Mouse (Mus musculus): Measurements from ENCODE around the gene Gtsf1l. TPM values are rescaled to one million over a fixed set of nuclear protein-coding genes. Genes with fewer than 3 reads are reported as not detected.
"Not testable (repeated sequence)": the region's sequence is repeated elsewhere in the genome, so short reads cannot be mapped to it uniquely, and the experiment has no call there.

The Gtsf1l gene
- polyA plus RNA-seq, 1 experiment from 2014 or later: not detected

DNA sequence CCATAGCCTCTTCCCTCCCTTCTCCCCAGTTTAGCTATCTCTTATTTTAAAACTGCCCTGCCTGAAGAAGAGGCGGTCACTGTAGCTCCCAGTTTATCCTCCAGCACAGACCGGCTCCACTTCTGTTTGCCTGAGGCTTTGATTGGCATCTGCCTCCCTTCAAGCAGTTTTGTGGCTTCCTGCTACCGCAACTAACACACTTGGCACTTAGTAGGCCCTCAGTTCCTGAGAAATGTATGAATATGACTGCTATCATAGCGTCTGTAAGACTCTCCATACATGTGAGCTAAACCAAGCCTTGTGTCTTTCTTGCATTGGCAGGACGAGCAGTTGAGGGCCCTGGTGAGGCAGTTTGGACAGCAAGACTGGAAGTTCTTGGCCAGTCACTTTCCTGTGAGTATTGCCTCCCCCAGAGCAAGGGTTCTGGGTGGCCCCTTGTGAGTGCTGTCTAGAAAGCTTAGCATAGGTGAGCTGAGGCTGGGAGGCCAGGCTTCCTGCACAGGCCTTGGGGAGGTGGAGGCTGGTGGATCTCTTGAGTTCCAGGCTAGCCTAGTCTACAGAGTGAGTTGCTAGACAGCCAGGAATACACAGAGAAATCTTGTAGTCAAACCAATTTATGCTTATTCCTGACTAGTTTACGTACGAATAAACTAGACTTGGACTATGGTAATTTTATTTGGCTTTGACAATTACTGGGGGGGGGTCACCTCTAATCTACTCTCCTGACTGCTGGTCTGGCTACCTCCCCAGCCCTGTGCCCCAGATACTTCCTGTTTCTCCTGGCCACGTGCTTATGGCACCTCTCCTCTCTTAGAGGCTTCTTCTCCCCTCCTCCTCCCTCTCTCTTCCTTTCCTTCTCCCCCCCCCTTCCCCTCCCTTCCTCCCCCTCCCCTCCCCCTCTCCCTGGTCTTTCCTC, 26.2 kb downstream of the Gtsf1l start:
- no peak overlapping the region for H3K4me2 ChIP-seq (ENCODE audit: low read length)
- H3K27me3 ChIP-seq (ENCODE audit: control insufficient read depth, insufficient read depth, low read depth, low read length): no peaks in the 10 kb centered on the region
- H3K27ac ChIP-seq (ENCODE audit: low read length): no peak overlapping the region
- no peaks in the 10 kb centered on the region for H3K9me3 ChIP-seq (replicated peaks; ENCODE audit: control insufficient read depth, low read length, poor library complexity, severe bottlenecking)
- H3K4me3 ChIP-seq (ENCODE audit: low read depth, low read length): no peak overlapping the region
- ATAC-seq: no peak
- WGBS: 82% methylated on average over 8 of the region's 8 CpGs
- H3K9ac ChIP-seq (ENCODE audit: low read depth, low read length): no peak overlapping the region
- no peaks in the 10 kb centered on the region for H3K4me1 ChIP-seq (ENCODE audit: control insufficient read depth, insufficient read depth, low read length)
- H3K36me3 ChIP-seq (ENCODE audit: control insufficient read depth, insufficient read depth, low read length): no peaks in the 10 kb centered on the region

- Histone ChIP-seq H3K27ac (ENCODE audit: low read length) (no peak overlapping the region), H3K36me3 (ENCODE audit: control insufficient read depth, insufficient read depth, low read length) (no peaks in the 10 kb centered on the region), H3K4me3 (ENCODE audit: low read depth, low read length) (no peak overlapping the region), H3K9ac (ENCODE audit: low read depth, low read length) (no peak overlapping the region), H3K4me1 (ENCODE audit: control insufficient read depth, insufficient read depth, low read length) (no peaks in the 10 kb centered on the region), H3K4me2 (ENCODE audit: low read length) (no peak overlapping the region), H3K9me3 (replicated peaks; ENCODE audit: control insufficient read depth, low read length, poor library complexity, severe bottlenecking) (no peaks in the 10 kb centered on the region), H3K27me3 (ENCODE audit: control insufficient read depth, insufficient read depth, low read depth, low read length) (no peaks in the 10 kb centered on the region)
- 80% methylated on average over 6 of the region's 6 CpGs for WGBS
- ATAC-seq: no peak
These were observed 27.0 kb downstream of the Gtsf1l start for GRCm38 (mm10) chr2:163060630-163061029.

DNA sequence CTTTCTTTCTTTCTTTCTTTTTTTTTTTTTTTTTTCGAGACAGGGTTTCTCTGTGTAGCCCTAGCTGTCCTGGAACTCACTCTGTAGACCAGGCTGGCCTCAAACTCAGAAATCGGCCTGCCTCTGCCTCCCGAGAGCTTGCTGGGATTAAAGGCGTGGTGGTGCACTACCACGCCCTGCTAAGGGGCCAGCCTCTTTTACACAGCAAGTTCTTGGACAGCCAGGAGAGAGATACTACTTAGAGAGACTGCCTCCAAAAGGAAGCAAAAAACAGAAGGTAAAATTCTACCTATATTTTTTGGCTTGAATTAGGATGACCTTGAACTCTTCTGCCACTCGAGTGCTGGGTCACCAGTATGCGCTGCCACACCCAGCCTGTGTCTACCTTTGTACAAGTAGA, 28.7 kb downstream of the Gtsf1l start:
- H3K4me2 ChIP-seq (ENCODE audit: low read length); H3K9ac ChIP-seq (ENCODE audit: low read depth, low read length); H3K27me3 ChIP-seq (ENCODE audit: control insufficient read depth, insufficient read depth, low read depth, low read length); H3K27ac ChIP-seq (ENCODE audit: low read length); H3K4me3 ChIP-seq (ENCODE audit: low read depth, low read length); ATAC-seq; H3K9me3 ChIP-seq (replicated peaks; ENCODE audit: control insufficient read depth, low read length, poor library complexity, severe bottlenecking); H3K4me1 ChIP-seq (ENCODE audit: control insufficient read depth, insufficient read depth, low read length); H3K36me3 ChIP-seq (ENCODE audit: control insufficient read depth, insufficient read depth, low read length): not testable (repeated sequence)
- WGBS: 94% methylated on average over 6 of the region's 7 CpGs

GRCm38 (mm10) chr2:163056584-163056983, 31.1 kb downstream of the Gtsf1l start:
- Histone ChIP-seq H3K4me3 (ENCODE audit: low read depth, low read length) (no peak overlapping the region), H3K4me1 (ENCODE audit: control insufficient read depth, insufficient read depth, low read length) (peaks cover 15% of the 10 kb centered on the region), H3K36me3 (ENCODE audit: control insufficient read depth, insufficient read depth, low read length) (no peaks in the 10 kb centered on the region), H3K27ac (ENCODE audit: low read length) (no peak overlapping the region), H3K9me3 (replicated peaks; ENCODE audit: control insufficient read depth, low read length, poor library complexity, severe bottlenecking) (no peaks in the 10 kb centered on the region), H3K4me2 (ENCODE audit: low read length) (no peak overlapping the region), H3K27me3 (ENCODE audit: control insufficient read depth, insufficient read depth, low read depth, low read length) (peaks cover 6% of the 10 kb centered on the region), H3K9ac (ENCODE audit: low read depth, low read length) (no peak overlapping the region)
- WGBS: 82% methylated on average over 9 of the region's 9 CpGs
- ATAC-seq: no peak

DNA sequence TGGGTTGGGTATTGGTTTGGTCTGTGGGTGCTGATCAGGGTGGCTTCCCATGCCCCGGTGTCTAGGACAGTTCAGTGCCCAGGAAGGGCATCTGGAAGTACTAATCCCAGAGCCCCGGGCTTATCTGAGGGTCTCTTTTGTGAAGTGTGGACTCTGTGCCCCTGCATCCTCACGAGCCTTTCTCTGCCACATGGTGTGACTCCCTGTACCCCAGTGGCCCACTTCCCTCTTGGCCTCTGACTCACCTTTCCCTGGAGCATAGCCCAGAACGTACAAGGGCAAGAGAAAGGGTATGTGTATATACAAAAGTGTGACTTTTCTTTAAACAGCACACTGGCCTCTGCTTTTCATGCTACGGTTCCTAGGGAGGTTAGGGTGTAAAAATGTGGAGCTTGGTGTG, 31.9 kb downstream of the Gtsf1l start:
- 28% methylated on average over 5 of the region's 5 CpGs for WGBS
- H3K27me3 ChIP-seq (ENCODE audit: control insufficient read depth, insufficient read depth, low read depth, low read length): peaks cover 6% of the 10 kb centered on the region
- H3K4me3 ChIP-seq (ENCODE audit: low read depth, low read length): no peak overlapping the region
- no peaks in the 10 kb centered on the region for H3K36me3 ChIP-seq (ENCODE audit: control insufficient read depth, insufficient read depth, low read length)
- H3K4me1 ChIP-seq (ENCODE audit: control insufficient read depth, insufficient read depth, low read length): peaks cover 15% of the 10 kb centered on the region
- H3K9ac ChIP-seq (ENCODE audit: low read depth, low read length): no peak overlapping the region
- ATAC-seq: no peak
- H3K9me3 ChIP-seq (replicated peaks; ENCODE audit: control insufficient read depth, low read length, poor library complexity, severe bottlenecking): no peaks in the 10 kb centered on the region
- H3K27ac ChIP-seq (ENCODE audit: low read length): no peak overlapping the region
- H3K4me2 ChIP-seq (ENCODE audit: low read length): peak overlapping the region; percentile 100; the same call in 1 of the 2 replicates

DNA sequence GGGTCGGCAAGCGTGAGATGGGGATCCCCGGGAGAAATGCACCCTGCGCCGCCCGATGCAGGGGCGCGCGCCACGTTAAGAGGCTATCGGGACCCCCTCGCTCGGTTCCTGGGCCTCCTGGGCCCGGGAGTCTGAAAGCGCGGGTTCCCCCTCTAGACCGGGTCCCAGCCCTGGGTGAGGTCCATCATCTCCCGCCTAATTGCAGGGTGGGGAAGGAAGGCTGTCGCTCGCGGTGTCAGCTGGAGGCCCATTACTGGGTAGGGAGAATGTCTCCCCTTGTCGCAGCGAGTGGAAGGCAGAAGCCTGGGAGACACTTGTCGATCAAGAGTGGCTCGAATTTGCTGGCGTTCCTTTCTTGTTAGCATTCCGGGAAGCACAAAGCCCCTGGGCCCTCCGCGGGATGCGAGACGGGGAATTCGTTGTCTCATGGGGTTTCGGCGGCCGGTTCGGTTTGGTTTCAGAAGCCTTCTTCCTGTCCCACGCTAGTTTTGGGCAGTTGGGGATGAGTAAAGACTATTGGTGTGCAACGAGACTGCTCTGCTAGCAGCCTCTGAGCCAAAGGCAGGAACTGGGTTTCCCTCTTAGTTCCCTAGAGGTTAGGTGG, 32.7 kb downstream of the Gtsf1l start:
- H3K36me3 ChIP-seq (ENCODE audit: control insufficient read depth, insufficient read depth, low read length): no peaks in the 10 kb centered on the region
- peak overlapping the region; percentile 48 for H3K4me3 ChIP-seq (ENCODE audit: low read depth, low read length)
- no peaks in the 10 kb centered on the region for H3K9me3 ChIP-seq (replicated peaks; ENCODE audit: control insufficient read depth, low read length, poor library complexity, severe bottlenecking)
- H3K9ac ChIP-seq (ENCODE audit: low read depth, low read length): peak overlapping the region; percentile 50; the same call in 1 of the 2 replicates
- peaks cover 15% of the 10 kb centered on the region for H3K4me1 ChIP-seq (ENCODE audit: control insufficient read depth, insufficient read depth, low read length)
- under 1% methylated on average over 36 of the region's 38 CpGs for WGBS
- ATAC-seq: peak; percentile 40
- peak overlapping the region; percentile 100 for H3K4me2 ChIP-seq (ENCODE audit: low read length)
- peaks cover 6% of the 10 kb centered on the region for H3K27me3 ChIP-seq (ENCODE audit: control insufficient read depth, insufficient read depth, low read depth, low read length)
- no peak overlapping the region for H3K27ac ChIP-seq (ENCODE audit: low read length)

- WGBS: under 1% methylated on average over 48 of the region's 48 CpGs
- peaks cover 15% of the 10 kb centered on the region for H3K4me1 ChIP-seq (ENCODE audit: control insufficient read depth, insufficient read depth, low read length)
- peaks cover 6% of the 10 kb centered on the region for H3K27me3 ChIP-seq (ENCODE audit: control insufficient read depth, insufficient read depth, low read depth, low read length)
- peak within 1 kb of the TSS; percentile 53 for H3K9ac ChIP-seq (ENCODE audit: low read depth, low read length)
- ATAC-seq: peak; percentile 99
- peak within 1 kb of the TSS; percentile 100 for H3K4me2 ChIP-seq (ENCODE audit: low read length)
- no peaks in the 10 kb centered on the region for H3K36me3 ChIP-seq (ENCODE audit: control insufficient read depth, insufficient read depth, low read length)
- no peaks in the 10 kb centered on the region for H3K9me3 ChIP-seq (replicated peaks; ENCODE audit: control insufficient read depth, low read length, poor library complexity, severe bottlenecking)
- H3K4me3 ChIP-seq (ENCODE audit: low read depth, low read length): peak within 1 kb of the TSS; percentile 48
- no peak within 1 kb of the TSS for H3K27ac ChIP-seq (ENCODE audit: low read length)
These were observed 33.3 kb downstream of the Gtsf1l start, which contains the start of gene Mybl2 for GRCm38 (mm10) chr2:163054335-163054840. Gene Mybl2 (plus strand): TSS chr2:163054687.

DNA sequence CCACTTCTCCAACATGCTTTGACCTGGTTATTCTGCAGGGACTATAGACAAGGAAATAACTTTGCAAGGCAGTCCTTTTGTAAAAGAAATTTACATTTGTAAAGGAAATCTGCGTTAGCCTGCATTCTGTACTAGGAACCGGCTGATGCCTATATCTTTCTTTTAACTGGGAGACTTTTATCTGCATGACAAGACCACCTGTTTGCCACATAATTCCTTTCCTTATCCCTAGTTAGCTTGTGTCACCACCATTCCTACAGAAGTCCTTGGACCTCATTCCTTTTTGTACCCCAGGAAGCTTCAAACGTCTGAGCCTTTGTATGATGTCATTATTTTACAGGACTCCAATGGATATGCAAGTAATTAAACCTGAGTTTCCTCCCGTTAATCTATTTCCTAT, 34.8 kb downstream of the Gtsf1l start:
- peaks cover 6% of the 10 kb centered on the region for H3K27me3 ChIP-seq (ENCODE audit: control insufficient read depth, insufficient read depth, low read depth, low read length)
- ATAC-seq: no peak
- H3K9me3 ChIP-seq (replicated peaks; ENCODE audit: control insufficient read depth, low read length, poor library complexity, severe bottlenecking): no peaks in the 10 kb centered on the region
- H3K27ac ChIP-seq (ENCODE audit: low read length): no peak overlapping the region
- no peak overlapping the region for H3K4me3 ChIP-seq (ENCODE audit: low read depth, low read length)
- no peaks in the 10 kb centered on the region for H3K36me3 ChIP-seq (ENCODE audit: control insufficient read depth, insufficient read depth, low read length)
- H3K9ac ChIP-seq (ENCODE audit: low read depth, low read length): no peak overlapping the region
- H3K4me2 ChIP-seq (ENCODE audit: low read length): no peak overlapping the region
- H3K4me1 ChIP-seq (ENCODE audit: control insufficient read depth, insufficient read depth, low read length): peaks cover 15% of the 10 kb centered on the region
- 56% methylated on average over 4 of the region's 4 CpGs for WGBS

GRCm38 (mm10) chr2:163052101-163052500, 35.6 kb downstream of the Gtsf1l start:
- ATAC-seq: no peak
- H3K9me3 ChIP-seq (replicated peaks; ENCODE audit: control insufficient read depth, low read length, poor library complexity, severe bottlenecking): no peaks in the 10 kb centered on the region
- H3K27me3 ChIP-seq (ENCODE audit: control insufficient read depth, insufficient read depth, low read depth, low read length): peaks cover 6% of the 10 kb centered on the region
- H3K27ac ChIP-seq (ENCODE audit: low read length): no peak overlapping the region
- H3K4me3 ChIP-seq (ENCODE audit: low read depth, low read length): no peak overlapping the region
- 50% methylated on average over 4 of the region's 4 CpGs for WGBS
- H3K9ac ChIP-seq (ENCODE audit: low read depth, low read length): no peak overlapping the region
- H3K4me1 ChIP-seq (ENCODE audit: control insufficient read depth, insufficient read depth, low read length): peaks cover 15% of the 10 kb centered on the region
- peaks cover under 1% of the 10 kb centered on the region; the same call in 1 of the 2 replicates for H3K36me3 ChIP-seq (ENCODE audit: control insufficient read depth, insufficient read depth, low read length)
- H3K4me2 ChIP-seq (ENCODE audit: low read length): no peak overlapping the region

Measured in midbrain, embryonic 16.5 days (tissue).